Mouse (Mus musculus): ENCODE measurements around the gene Abcf3.

The Abcf3 gene

GRCm38 (mm10) chr16:20545696-20546095 lies 2.7 kb upstream of the Abcf3 start:
- no peak for DNase-seq

- no peak for DNase-seq
These were observed 954 bp upstream of the Abcf3 start for GRCm38 (mm10) chr16:20547423-20547822.

GRCm38 (mm10) chr16:20549161-20549560 lies 784 bp downstream of the Abcf3 start:
- DNase-seq: no peak

- DNase-seq: no peak
These were observed 3.3 kb downstream of the Abcf3 start for GRCm38 (mm10) chr16:20551691-20552090.

GRCm38 (mm10) chr16:20552594-20552993 lies 4.2 kb downstream of the Abcf3 start:
- DNase-seq: no peak

- no peak for DNase-seq
These were observed 6.6 kb downstream of the Abcf3 start for GRCm38 (mm10) chr16:20555000-20555399.

- no peak for DNase-seq
These were observed 9.0 kb downstream of the Abcf3 start for GRCm38 (mm10) chr16:20557381-20557780.

- DNase-seq: no peak
These were observed 16.7 kb downstream of the Abcf3 start for GRCm38 (mm10) chr16:20565075-20565474.

- no peak for DNase-seq
These were observed 41.1 kb downstream of the Abcf3 start, which contains the start of gene Vwa5b2 for GRCm38 (mm10) chr16:20589366-20589938. Vwa5b2 (plus strand) TSS chr16:20589471.

GRCm38 (mm10) chr16:20589939-20590679 lies 41.7 kb downstream of the Abcf3 start:
- DNase-seq: no peak

- DNase-seq: no peak
These were observed 42.3 kb downstream of the Abcf3 start for GRCm38 (mm10) chr16:20590680-20591038.

- DNase-seq: no peak
These were observed 42.8 kb downstream of the Abcf3 start for GRCm38 (mm10) chr16:20591076-20591705.

GRCm38 (mm10) chr16:20595060-20595673 lies 46.8 kb downstream of the Abcf3 start:
- no peak for DNase-seq

- DNase-seq: no peak
These were observed 47.4 kb downstream of the Abcf3 start for GRCm38 (mm10) chr16:20595737-20596136.

- no peak for DNase-seq
These were observed 48.5 kb downstream of the Abcf3 start for GRCm38 (mm10) chr16:20596687-20597441.

- no peak for DNase-seq
These were observed 52.1 kb downstream of the Abcf3 start for GRCm38 (mm10) chr16:20600511-20600910.

- no peak for DNase-seq
These were observed 56.3 kb downstream of the Abcf3 start for GRCm38 (mm10) chr16:20604705-20605104.

- DNase-seq: peak; percentile 65 to 78
These were observed 62.4 kb downstream of the Abcf3 start for GRCm38 (mm10) chr16:20610501-20611356.
